In genomic region chr1:28800881-28801280, GRCm38 (mm10) we compare ENCODE assay signal across 32 mouse cellular contexts. TPM values are rescaled to one million over a fixed set of nuclear protein-coding genes. Genes with fewer than 3 reads are reported as not detected.
DNase-seq lines count a peak whose midpoint lies in the region; TF ChIP-seq lines count a peak whose summit lies in the region.
"Had no signal": no experiment of that assay in that cellular context is flagged by ENCODE, and none has a peak within 500 bp of the region (broad histone marks: within the 10 kb centered on the region; RNA-seq: fewer than 3 reads in every experiment).

No protein-coding gene starts in this region.

- TF ChIP-seq CTCF in testis, adult 2 months (IDR thresholded peaks at IDR 0.05; ENCODE audit: control insufficient read depth, insufficient read depth, insufficient replicate concordance, low read depth, low read length) = no peak

- H3K4me1 ChIP-seq in testis, adult 2 months (ENCODE audit: control insufficient read depth, insufficient read depth, low read length) = peaks cover 8% of the 10 kb centered on the region
- H3K4me1 ChIP-seq: embryonic facial prominence, embryonic 10.5 days; embryonic facial prominence, embryonic 13.5 days; forebrain, embryonic 12.5 days; forebrain, embryonic 15.5 days; heart, embryonic 12.5 days; heart, embryonic 15.5 days had no signal

- no peaks in the 10 kb centered on the region for H3K36me3 ChIP-seq in testis, adult 2 months (ENCODE audit: control insufficient read depth, insufficient read depth, low read length)
- H3K36me3 ChIP-seq: embryonic facial prominence, embryonic 10.5 days; embryonic facial prominence, embryonic 13.5 days; forebrain, embryonic 12.5 days; forebrain, embryonic 15.5 days; heart, embryonic 12.5 days; heart, embryonic 15.5 days had no signal

- no peaks in the 10 kb centered on the region for H3K27me3 ChIP-seq in testis, adult 2 months (ENCODE audit: control insufficient read depth, insufficient read depth, low read length)
- H3K27me3 ChIP-seq: embryonic facial prominence, embryonic 13.5 days; forebrain, embryonic 12.5 days; forebrain, embryonic 15.5 days; heart, embryonic 12.5 days; heart, embryonic 15.5 days had no signal

- no peak for DNase-seq in testis, postnatal 10 days (ENCODE audit: low spot score)
- peak; percentile 32 to 45 for DNase-seq in layer of hippocampus, adult 8-10 months (ENCODE audit: low spot score in 2 of 2)
- DNase-seq in layer of hippocampus, postnatal 14 days (ENCODE audit: low spot score in 2 of 2) = peak; percentile 16 to 50
- DNase-seq in kidney, postnatal 10 days = no peak
- no peak for DNase-seq in urinary bladder, postnatal 4 days (ENCODE audit: low spot score in 2 of 2)
- no peak for DNase-seq in cerebellum, adult 9-10 months
- no peak for DNase-seq in thymus, adult 18-20 months
- DNase-seq: adrenal gland, adult 8-10 months; adrenal gland, postnatal 25 days; cerebellum, adult 18-20 months; cerebellum, adult 9-11 months; cerebellum, postnatal 25 days; embryo, embryonic 11 days; gastrocnemius, postnatal 25 days; heart, adult 18-20 months; heart, postnatal 10 days; heart, postnatal 4 days had no signal

- peak overlapping the region; percentile 32 for H3K4me3 ChIP-seq in testis, adult 2 months (ENCODE audit: control insufficient read depth, low read depth, low read length)
- H3K4me3 ChIP-seq: embryonic facial prominence, embryonic 10.5 days; embryonic facial prominence, embryonic 13.5 days; erythroblast, embryonic 14.5 days; forebrain, embryonic 12.5 days; forebrain, embryonic 15.5 days; heart, embryonic 12.5 days; heart, embryonic 15.5 days had no signal

- H3K27ac ChIP-seq in testis, adult 2 months (ENCODE audit: control insufficient read depth, insufficient read depth, low read depth, low read length) = no peak overlapping the region
- H3K27ac ChIP-seq: embryonic facial prominence, embryonic 10.5 days; embryonic facial prominence, embryonic 13.5 days; forebrain, embryonic 12.5 days; forebrain, embryonic 15.5 days; heart, embryonic 15.5 days; hindbrain, embryonic 14.5 days had no signal

- no peak for TF ChIP-seq POLR2A in testis, adult 2 months (IDR thresholded peaks at IDR 0.05; ENCODE audit: control insufficient read depth, low read depth, low read length)

RNA-seq across cellular contexts. Expression of gene Gm597, which starts 20.8 kb away (rescaled TPM):
- polyA plus RNA-seq in testis, adult 2 months (2012; rRNA removed) = 7.8 and 10.2 TPM in 2 replicates
- total RNA-seq in layer of hippocampus, adult 8-10 months (2022) = not detected
- total RNA-seq in layer of hippocampus, postnatal 14 days (2021) = not detected
- total RNA-seq: adrenal gland, adult 8-10 months; adrenal gland, postnatal 25 days; common myeloid progenitor, adult 5-6 weeks; ES-E14; gastrocnemius, adult 8-10 months; gastrocnemius, postnatal 25 days; heart, adult 18-20 months; heart, postnatal 10 days; heart, postnatal 4 days had no signal
- polyA plus RNA-seq: activated CD4-positive, CD25-positive, alpha-beta regulatory T cell, adult 4 months; embryonic facial prominence, embryonic 10.5 days; embryonic facial prominence, embryonic 13.5 days; erythroblast, embryonic 14.5 days; forebrain, embryonic 12.5 days; forebrain, embryonic 15.5 days; gonadal fat pad, adult 2 months; heart, embryonic 12.5 days; heart, embryonic 15.5 days; hindbrain, embryonic 11.5 days; hindbrain, embryonic 14.5 days had no signal

Comparison
In these comparisons a context has a peak if more than half of its experiments do, and no peak if none do; other contexts are left out.
1. DNase-seq: peak in layer of hippocampus, adult 8-10 months (2 of 2) and layer of hippocampus, postnatal 14 days (2 of 2); none in testis, postnatal 10 days (single experiment), kidney, postnatal 10 days (single experiment), urinary bladder, postnatal 4 days (0 of 2), cerebellum, adult 9-10 months (single experiment) and thymus, adult 18-20 months (0 of 2).